7 mouse cellular contexts compared by ENCODE assay signal in the genomic region with DNA sequence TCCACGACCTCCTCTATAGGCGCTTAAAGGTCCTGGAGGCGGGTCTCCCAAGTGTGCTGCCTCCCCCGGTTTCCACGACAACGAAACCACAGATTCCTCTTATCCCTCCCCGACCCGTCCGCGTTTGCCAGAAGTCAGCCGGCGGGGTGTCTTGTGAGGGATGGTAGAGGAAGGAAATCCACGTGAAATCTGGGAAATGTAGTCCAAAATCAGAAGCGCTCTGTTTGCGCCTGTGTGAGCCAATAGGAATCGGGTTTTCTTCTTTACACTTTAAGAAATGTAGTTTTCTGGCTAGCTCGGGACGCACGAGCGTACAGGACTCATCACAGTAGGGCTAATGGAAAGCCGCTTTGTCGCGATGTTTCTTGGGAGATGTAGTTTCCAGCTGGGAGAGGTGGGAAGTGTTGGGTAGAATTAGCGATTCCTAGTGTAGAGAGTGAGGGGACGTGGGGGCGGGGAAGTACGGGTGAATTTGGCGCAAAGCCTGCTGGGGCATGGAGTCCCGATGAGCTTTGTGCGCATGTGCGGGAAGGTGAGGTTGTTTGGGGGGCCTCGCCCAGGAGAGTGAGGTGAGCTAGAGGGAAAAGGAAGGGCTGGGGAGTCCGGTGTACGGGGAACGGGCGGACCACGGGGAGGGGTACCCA. TPM values are rescaled to one million over a fixed set of nuclear protein-coding genes. Genes with fewer than 3 reads are reported as not detected.
A peak's percentile ranks its signal among the peaks of the same experiment; 100 is the strongest.
DNase-seq lines count a peak whose midpoint lies in the region; ATAC-seq and TF ChIP-seq lines count a peak whose summit lies in the region.

A gene (plus strand): TSS at position 221 of the 644 bp plus-strand sequence.

- H3K4me2 ChIP-seq in intestine, postnatal 0 days (replicated peaks; ENCODE audit: low read depth) = peak within 1 kb of the TSS; percentile 84
- peak within 1 kb of the TSS; percentile 73 for H3K4me2 ChIP-seq in midbrain, embryonic 12.5 days (replicated peaks)

- H3K36me3 ChIP-seq in embryonic facial prominence, embryonic 10.5 days (replicated peaks) = peaks cover 29% of the 10 kb centered on the region
- no peaks in the 10 kb centered on the region for H3K36me3 ChIP-seq in intestine, postnatal 0 days (ENCODE audit: control insufficient read depth, insufficient read depth)
- 0 out of 2 replicates have a peak, but pooled peaks cover 4% of the 10 kb centered on the region for H3K36me3 ChIP-seq in midbrain, embryonic 12.5 days
- 0 out of 2 replicates have a peak, but pooled peaks cover 2% of the 10 kb centered on the region for H3K36me3 ChIP-seq in small intestine, adult 2 months (ENCODE audit: control insufficient read depth, insufficient read depth, low read length)

- no peaks in the 10 kb centered on the region for H3K9me3 ChIP-seq in embryonic facial prominence, embryonic 10.5 days
- H3K9me3 ChIP-seq in intestine, postnatal 0 days (ENCODE audit: control insufficient read depth) = no peaks in the 10 kb centered on the region
- no peaks in the 10 kb centered on the region for H3K9me3 ChIP-seq in midbrain, embryonic 12.5 days

- intact Hi-C loops in left cerebral cortex, postnatal 4 days (cut with DNase I) = no loop called here

- peaks cover 7% of the 10 kb centered on the region for H3K4me1 ChIP-seq in embryonic facial prominence, embryonic 10.5 days
- H3K4me1 ChIP-seq in intestine, postnatal 0 days (replicated peaks; ENCODE audit: control insufficient read depth, insufficient read depth, low read length) = no peaks in the 10 kb centered on the region
- H3K4me1 ChIP-seq in midbrain, embryonic 12.5 days = peaks cover 16% of the 10 kb centered on the region
- H3K4me1 ChIP-seq in small intestine, adult 2 months (ENCODE audit: control insufficient read depth, insufficient read depth, insufficient read length, low read length) = peaks cover 5% of the 10 kb centered on the region; the same call in 1 of the 2 replicates

- H3K27me3 ChIP-seq in embryonic facial prominence, embryonic 10.5 days (replicated peaks; ENCODE audit: low read depth, poor library complexity, severe bottlenecking) = no peaks in the 10 kb centered on the region
- no peaks in the 10 kb centered on the region for H3K27me3 ChIP-seq in intestine, postnatal 0 days (replicated peaks; ENCODE audit: control insufficient read depth, insufficient read depth, low read length)
- H3K27me3 ChIP-seq in midbrain, embryonic 12.5 days = no peaks in the 10 kb centered on the region
- H3K27me3 ChIP-seq in small intestine, adult 2 months (ENCODE audit: control insufficient read depth, insufficient read depth, low read length) = no peaks in the 10 kb centered on the region

- peak; percentile 94 for ATAC-seq in intestine, postnatal 0 days
- ATAC-seq in midbrain, embryonic 12.5 days (ENCODE audit: low FRiP score, low read depth) = peak; percentile 98

- no peak for TF ChIP-seq CTCF in intestine, postnatal 0 days (IDR thresholded peaks at IDR 0.05; ENCODE audit: low read depth)
- TF ChIP-seq CTCF in small intestine, adult 2 months (IDR thresholded peaks at IDR 0.05; ENCODE audit: extremely low read depth, insufficient read length, insufficient replicate concordance, low read depth, low read length) = no peak

- peak within 1 kb of the TSS; percentile 52 for H3K9ac ChIP-seq in intestine, postnatal 0 days (ENCODE audit: low read depth, low read length)
- H3K9ac ChIP-seq in midbrain, embryonic 12.5 days (replicated peaks) = peak within 1 kb of the TSS; percentile 80

- H3K4me3 ChIP-seq in embryonic facial prominence, embryonic 10.5 days = peak within 1 kb of the TSS; percentile 81
- H3K4me3 ChIP-seq in intestine, postnatal 0 days (ENCODE audit: low read depth, low read length) = peak within 1 kb of the TSS; percentile 61
- H3K4me3 ChIP-seq in midbrain, embryonic 12.5 days = peak within 1 kb of the TSS; percentile 72
- H3K4me3 ChIP-seq in small intestine, adult 2 months (ENCODE audit: low read depth, low read length) = peak within 1 kb of the TSS; percentile 91

- peak; percentile 98 for DNase-seq in adrenal gland, postnatal 10 days
- DNase-seq in embryonic facial prominence, embryonic 10.5 days (ENCODE audit: low spot score) = peak; percentile 97
- DNase-seq in gonadal fat pad, adult 2 months (ENCODE audit: low read depth) = peak; percentile 96
- DNase-seq in left cerebral cortex, postnatal 4 days = peak; percentile 100

- 0 out of 2 replicates have a peak, but pooled peaks have one; percentile 30 for TF ChIP-seq POLR2A in small intestine, adult 2 months (IDR thresholded peaks at IDR 0.05; ENCODE audit: low read depth, low read length)

- WGBS in embryonic facial prominence, embryonic 10.5 days = under 1% methylated on average over 37 of the region's 37 CpGs
- WGBS in intestine, postnatal 0 days = under 1% methylated on average over 37 of the region's 37 CpGs
- WGBS in midbrain, embryonic 12.5 days = under 1% methylated on average over 37 of the region's 37 CpGs
- 1% methylated on average over 37 of the region's 37 CpGs for WGBS in small intestine, adult 2 months

- peak within 1 kb of the TSS; percentile 89 for H3K27ac ChIP-seq in embryonic facial prominence, embryonic 10.5 days (replicated peaks)
- H3K27ac ChIP-seq in intestine, postnatal 0 days (ENCODE audit: low read depth, low read length) = peak within 1 kb of the TSS; percentile 52
- H3K27ac ChIP-seq in midbrain, embryonic 12.5 days (replicated peaks) = peak within 1 kb of the TSS; percentile 79
- peak within 1 kb of the TSS; percentile 41 for H3K27ac ChIP-seq in small intestine, adult 2 months (ENCODE audit: insufficient read depth, low read depth, low read length)

RNA-seq across cellular contexts. Expression of the gene that starts here (rescaled TPM):
- 10 to 100 TPM; 26.4 to 27.9 TPM for total RNA-seq in adrenal gland, postnatal 10 days (2021)
- 85.1 and 86.3 TPM in 2 replicates for polyA plus RNA-seq in embryonic facial prominence, embryonic 10.5 days (2016; fragmentation: Nextera tagmentation; extraction: Ambion mirVana)
- 15.7 and 17.0 TPM in 2 replicates for polyA plus RNA-seq in gonadal fat pad, adult 2 months (2012; rRNA removed)
- polyA plus RNA-seq in intestine, postnatal 0 days (2015; fragmentation: Nextera tagmentation; extraction: Ambion mirVana) = 18.5 and 18.7 TPM in 2 replicates
- 10 to 100 TPM; 66.3 to 68.0 TPM for total RNA-seq in left cerebral cortex, postnatal 4 days (2021)
- polyA plus RNA-seq in midbrain, embryonic 12.5 days (2016; fragmentation: Nextera tagmentation; extraction: Ambion mirVana) = 87.1 and 88.4 TPM in 2 replicates
- polyA plus RNA-seq in small intestine, adult 2 months (2012; rRNA removed) = 12.7 and 33.9 TPM in 2 replicates

Comparison
In these comparisons a context has a peak if more than half of its experiments do, and no peak if none do; other contexts are left out.
1. Peak in every context shown above with its lines: DNase-seq, ATAC-seq, H3K4me3 ChIP-seq and H3K27ac ChIP-seq.